Mouse (Mus musculus): ENCODE data around the gene Magel2. TPM values are rescaled to one million over a fixed set of nuclear protein-coding genes. Genes with fewer than 3 reads are reported as not detected.

Gene Magel2
- not detected for total RNA-seq (2023)

DNA sequence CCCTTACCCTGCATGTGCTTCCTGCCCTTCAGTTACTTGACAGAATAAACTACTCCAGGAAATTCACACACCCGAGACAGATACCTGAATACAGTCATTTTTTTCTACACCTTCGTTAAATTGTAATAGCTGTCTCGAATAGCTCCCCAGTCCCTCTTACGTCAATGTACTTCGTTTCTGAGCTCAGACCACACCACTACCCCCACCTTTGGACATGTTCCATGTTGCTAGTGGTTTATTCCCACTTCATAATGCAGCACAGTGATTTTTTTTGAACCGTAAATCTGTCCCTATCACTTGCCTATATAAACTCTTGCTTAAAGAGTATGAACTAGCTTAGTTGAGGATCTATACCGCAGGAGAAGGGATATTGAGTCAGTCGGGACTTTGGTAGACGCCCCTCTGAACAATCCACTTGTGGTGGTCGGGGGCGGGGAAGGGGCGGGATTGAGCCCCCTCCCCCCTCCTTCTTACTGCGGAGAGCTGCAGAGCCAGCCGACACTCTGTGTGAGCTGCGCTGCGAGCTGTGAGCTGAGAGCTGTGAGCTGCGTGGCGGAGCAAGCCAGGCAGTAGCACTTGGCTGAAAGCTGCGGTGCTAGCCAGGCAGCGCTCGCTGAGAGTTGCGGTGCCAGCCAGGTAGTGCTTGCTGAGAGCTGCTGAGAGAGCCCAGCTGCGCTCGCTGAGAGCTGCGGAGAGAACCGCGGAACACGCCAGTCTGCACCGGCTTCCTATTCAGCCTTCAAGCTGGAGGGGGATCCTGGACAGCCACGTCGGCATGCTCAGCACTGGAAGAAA is at the start of gene Magel2:
Gene Magel2, plus strand, starts transcription at position 501 of the 795 bp plus-strand sequence.

DNA sequence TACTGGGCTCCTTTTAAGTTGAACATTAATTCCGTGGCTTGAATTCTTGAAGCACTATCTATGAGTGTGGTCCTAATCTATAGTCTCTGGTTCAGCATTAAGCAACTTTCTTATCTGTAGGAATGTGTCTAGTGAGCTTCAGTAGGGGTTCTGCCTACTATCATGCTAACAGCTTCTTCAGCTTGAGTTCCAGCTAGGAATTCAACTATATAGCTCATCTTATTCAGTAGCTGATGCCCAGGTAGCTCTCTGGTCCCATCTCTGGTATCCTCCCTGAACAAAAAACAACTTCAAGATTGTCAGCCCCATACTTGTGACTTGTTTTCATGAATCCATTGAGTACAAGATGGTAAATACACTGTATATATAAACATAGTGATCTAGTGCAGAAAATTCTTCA is 30.5 kb upstream of the Magel2 start, which contains the start of gene Ndn:
Gene Ndn, plus strand, starts transcription at position 301 of the 400 bp plus-strand sequence.

GRCm38 (mm10) chr7:62419493-62420360 is 42.9 kb downstream of the Magel2 start, which contains the start of gene Mkrn3:
Gene Mkrn3 (minus strand): TSS chr7:62420139.

Other genes with a start within 250 kb of the Magel2 start
- under 1 TPM; 0.16 to 0.18 TPM for gene Ndn, start 30.4 kb upstream of the Magel2 start, total RNA-seq (2023)
- not detected for gene Mkrn3, start 43.1 kb downstream of the Magel2 start, total RNA-seq (2023)
- gene Peg12, start 87.5 kb downstream of the Magel2 start, total RNA-seq (2023), result 1 to 10 TPM; 1.7 to 2.2 TPM

All from monocyte, adult 59 days (primary cell).